Mouse (Mus musculus): ENCODE measurements around the gene Dynlt1b. TPM values are rescaled to one million over a fixed set of nuclear protein-coding genes. Genes with fewer than 3 reads are reported as not detected.
A peak's percentile ranks its signal among the peaks of the same experiment; 100 is the strongest.
"Not testable (repeated sequence)": the region's sequence is repeated elsewhere in the genome, so short reads cannot be mapped to it uniquely, and the experiment has no call there.

The Dynlt1b gene
- polyA plus RNA-seq (2012; ENCODE audit: insufficient read depth, insufficient read length, low replicate concordance, missing spikeins): not detected in 2 replicates

GRCm38 (mm10) chr17:6429945-6430344 lies at the start of gene Dynlt1b:
Gene Dynlt1b (plus strand): TSS chr17:6430112.
- peaks cover 11% of the 10 kb centered on the region for H3K4me1 ChIP-seq (ENCODE audit: control insufficient read depth, insufficient read depth, low read length)
- under 1% methylated on average over 27 of the region's 27 CpGs for WGBS
- H3K27ac ChIP-seq (ENCODE audit: insufficient read depth, low read depth, low read length): peak within 1 kb of the TSS; percentile 38
- peak; percentile 77 for TF ChIP-seq POLR2A (IDR thresholded peaks at IDR 0.05; ENCODE audit: insufficient read depth, low read depth, low read length)
- peak within 1 kb of the TSS; percentile 44 for H3K4me3 ChIP-seq (ENCODE audit: insufficient read depth, low read depth, low read length)

GRCm38 (mm10) chr17:6380182-6380841 lies 49.6 kb upstream of the Dynlt1b start:
- 33% methylated on average over 1 of the region's 8 CpGs for WGBS

DNA sequence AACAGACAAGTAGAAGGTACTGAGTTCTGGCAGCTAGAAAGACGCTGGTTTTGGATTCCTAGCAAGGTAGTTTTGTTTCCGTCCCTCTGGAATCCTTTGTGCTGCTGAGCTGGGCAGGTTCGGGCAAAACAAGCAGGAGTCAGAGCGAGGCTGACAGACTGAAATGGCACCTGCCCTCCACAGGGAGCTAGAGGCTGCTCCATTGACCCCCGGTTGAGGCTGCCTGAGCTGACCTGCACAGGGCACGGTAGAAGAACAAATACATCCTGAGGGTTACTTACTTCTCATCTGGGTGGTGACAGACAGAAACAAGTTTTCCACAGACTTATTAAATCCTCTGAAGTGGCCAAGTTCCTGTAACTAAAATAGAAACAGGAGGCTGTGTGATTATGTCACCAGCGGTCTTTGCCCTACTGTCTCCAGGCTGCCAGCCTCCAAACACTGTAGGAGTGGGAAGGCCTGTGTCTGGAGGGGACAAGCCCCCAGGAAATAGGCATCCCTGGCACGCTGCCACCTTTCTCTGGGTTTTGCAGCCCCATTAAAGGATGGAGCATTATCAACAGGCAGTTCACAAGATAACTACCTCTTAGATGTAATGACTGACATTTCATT lies 48.7 kb upstream of the Dynlt1b start:
- not testable (repeated sequence) for H3K4me1 ChIP-seq (ENCODE audit: control insufficient read depth, insufficient read depth, low read length); H3K4me3 ChIP-seq (ENCODE audit: insufficient read depth, low read depth, low read length); H3K27ac ChIP-seq (ENCODE audit: insufficient read depth, low read depth, low read length)
- no CpG with 5 or more reads among the region's 8 CpGs for WGBS

More at GRCm38 (mm10) chr17:6380182-6380841, 49.6 kb upstream of the Dynlt1b start:
- not testable (repeated sequence) for H3K4me3 ChIP-seq (ENCODE audit: insufficient read depth, low read depth, low read length); H3K4me1 ChIP-seq (ENCODE audit: control insufficient read depth, insufficient read depth, low read length); H3K27ac ChIP-seq (ENCODE audit: insufficient read depth, low read depth, low read length)

GRCm38 (mm10) chr17:6386927-6387326 lies 43.0 kb upstream of the Dynlt1b start:
- H3K4me1 ChIP-seq (ENCODE audit: control insufficient read depth, insufficient read depth, low read length); H3K4me3 ChIP-seq (ENCODE audit: insufficient read depth, low read depth, low read length); H3K27ac ChIP-seq (ENCODE audit: insufficient read depth, low read depth, low read length): not testable (repeated sequence)
- no CpG with 5 or more reads among the region's 4 CpGs for WGBS

DNA sequence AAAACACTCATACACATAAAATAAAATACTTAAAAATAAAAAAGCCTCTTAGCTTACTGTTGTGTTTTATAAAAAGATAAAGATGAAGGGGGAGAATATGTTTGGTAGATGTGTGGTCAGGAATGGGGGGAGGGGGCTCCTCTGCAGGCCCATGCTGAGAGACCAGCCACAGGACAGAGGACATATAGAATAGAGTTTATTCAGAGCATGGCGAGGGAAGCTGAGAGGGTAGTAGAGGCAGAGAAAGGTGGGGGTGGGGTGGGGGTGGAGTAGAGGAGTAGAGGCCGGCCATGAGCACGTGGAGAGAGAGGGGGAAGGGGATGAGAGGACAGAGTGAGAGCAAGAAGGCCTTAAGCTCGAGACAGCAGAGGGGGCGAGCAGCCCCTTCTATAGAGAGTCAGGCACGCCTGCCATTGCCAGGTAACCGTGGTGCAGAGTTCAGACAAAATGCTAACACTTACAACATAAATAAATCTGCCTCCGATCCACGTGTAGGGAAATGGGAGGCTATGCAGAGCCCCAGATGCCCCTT lies 42.5 kb upstream of the Dynlt1b start:
- no CpG with 5 or more reads among the region's 9 CpGs for WGBS
- H3K27ac ChIP-seq (ENCODE audit: insufficient read depth, low read depth, low read length); H3K4me1 ChIP-seq (ENCODE audit: control insufficient read depth, insufficient read depth, low read length); H3K4me3 ChIP-seq (ENCODE audit: insufficient read depth, low read depth, low read length): not testable (repeated sequence)

GRCm38 (mm10) chr17:6389463-6389862 lies 40.4 kb upstream of the Dynlt1b start:
- not testable (repeated sequence) for H3K4me3 ChIP-seq (ENCODE audit: insufficient read depth, low read depth, low read length); H3K27ac ChIP-seq (ENCODE audit: insufficient read depth, low read depth, low read length); H3K4me1 ChIP-seq (ENCODE audit: control insufficient read depth, insufficient read depth, low read length)
- WGBS: 49% methylated on average over 5 of the region's 7 CpGs

DNA sequence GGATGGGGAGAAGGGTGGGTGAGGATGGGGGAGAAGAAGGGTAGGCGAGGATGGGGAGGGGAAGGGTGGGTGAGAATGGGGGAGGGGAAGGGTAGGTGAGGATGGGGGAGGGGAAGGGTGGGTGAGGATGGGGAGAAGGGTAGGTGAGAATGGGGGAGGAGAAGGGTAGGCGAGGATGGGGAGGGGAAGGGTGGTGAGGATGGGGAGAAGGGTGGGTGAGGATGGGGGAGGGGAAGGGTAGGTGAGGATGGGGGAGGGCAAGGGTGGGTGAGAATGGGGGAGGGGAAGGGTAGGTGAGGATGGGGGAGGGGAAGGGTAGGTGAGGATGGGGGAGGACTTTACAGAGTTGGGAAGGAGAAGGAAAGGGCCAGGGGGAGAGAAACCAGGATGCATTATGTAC lies 39.2 kb upstream of the Dynlt1b start:
- WGBS: 83% methylated on average over 2 of the region's 2 CpGs
- not testable (repeated sequence) for H3K27ac ChIP-seq (ENCODE audit: insufficient read depth, low read depth, low read length); H3K4me1 ChIP-seq (ENCODE audit: control insufficient read depth, insufficient read depth, low read length); H3K4me3 ChIP-seq (ENCODE audit: insufficient read depth, low read depth, low read length)

GRCm38 (mm10) chr17:6391736-6392135 lies 38.2 kb upstream of the Dynlt1b start:
- not testable (repeated sequence) for H3K4me1 ChIP-seq (ENCODE audit: control insufficient read depth, insufficient read depth, low read length); H3K27ac ChIP-seq (ENCODE audit: insufficient read depth, low read depth, low read length); H3K4me3 ChIP-seq (ENCODE audit: insufficient read depth, low read depth, low read length)
- 86% methylated on average over 5 of the region's 6 CpGs for WGBS

GRCm38 (mm10) chr17:6392473-6393340 lies 37.2 kb upstream of the Dynlt1b start:
- no CpG with 5 or more reads among the region's 4 CpGs for WGBS
- not testable (repeated sequence) for H3K27ac ChIP-seq (ENCODE audit: insufficient read depth, low read depth, low read length); H3K4me1 ChIP-seq (ENCODE audit: control insufficient read depth, insufficient read depth, low read length); H3K4me3 ChIP-seq (ENCODE audit: insufficient read depth, low read depth, low read length)

DNA sequence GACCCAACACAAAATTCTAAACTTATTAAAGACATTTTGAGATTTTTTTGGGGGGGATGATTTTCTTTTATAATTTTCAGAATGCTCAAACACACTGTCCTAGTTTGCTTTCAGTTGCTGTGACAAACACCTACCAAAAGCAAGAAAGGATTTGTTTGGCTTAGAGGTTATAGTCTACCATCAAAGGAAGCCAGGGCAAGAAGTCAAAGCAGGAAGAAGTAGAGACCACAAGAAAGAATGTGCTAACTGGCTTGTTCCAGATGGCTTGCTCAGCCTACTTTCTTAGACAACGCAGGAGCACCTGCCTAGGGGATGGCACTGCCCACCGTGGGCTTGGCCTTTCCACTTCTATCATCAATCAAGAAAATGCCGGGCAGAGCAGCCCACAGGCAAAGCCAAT lies 31.8 kb upstream of the Dynlt1b start:
- WGBS: 100% methylated on average over 2 of the region's 3 CpGs
- not testable (repeated sequence) for H3K4me1 ChIP-seq (ENCODE audit: control insufficient read depth, insufficient read depth, low read length); H3K27ac ChIP-seq (ENCODE audit: insufficient read depth, low read depth, low read length); H3K4me3 ChIP-seq (ENCODE audit: insufficient read depth, low read depth, low read length)

DNA sequence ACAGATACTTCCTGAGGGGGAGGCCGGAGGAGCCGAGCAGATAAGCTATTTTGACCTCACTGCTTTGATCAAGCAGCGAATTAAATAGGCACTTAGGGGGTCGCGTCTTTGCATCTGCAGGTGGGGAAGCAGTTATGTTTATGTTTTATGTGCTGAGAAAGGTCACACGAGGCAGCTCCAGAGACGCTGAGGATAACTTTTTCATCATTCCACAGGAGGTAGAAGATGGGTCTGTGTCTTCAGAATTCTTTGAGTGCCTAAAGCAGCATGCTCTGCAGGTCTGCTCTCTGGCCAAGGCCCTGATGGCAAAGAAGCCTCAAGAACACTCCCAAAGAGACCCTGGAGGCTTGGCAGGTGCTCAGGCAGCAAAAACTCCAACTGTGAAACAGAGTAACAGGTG lies 31.1 kb upstream of the Dynlt1b start:
- not testable (repeated sequence) for H3K27ac ChIP-seq (ENCODE audit: insufficient read depth, low read depth, low read length); H3K4me3 ChIP-seq (ENCODE audit: insufficient read depth, low read depth, low read length); H3K4me1 ChIP-seq (ENCODE audit: control insufficient read depth, insufficient read depth, low read length)
- WGBS: 52% methylated on average over 7 of the region's 7 CpGs

DNA sequence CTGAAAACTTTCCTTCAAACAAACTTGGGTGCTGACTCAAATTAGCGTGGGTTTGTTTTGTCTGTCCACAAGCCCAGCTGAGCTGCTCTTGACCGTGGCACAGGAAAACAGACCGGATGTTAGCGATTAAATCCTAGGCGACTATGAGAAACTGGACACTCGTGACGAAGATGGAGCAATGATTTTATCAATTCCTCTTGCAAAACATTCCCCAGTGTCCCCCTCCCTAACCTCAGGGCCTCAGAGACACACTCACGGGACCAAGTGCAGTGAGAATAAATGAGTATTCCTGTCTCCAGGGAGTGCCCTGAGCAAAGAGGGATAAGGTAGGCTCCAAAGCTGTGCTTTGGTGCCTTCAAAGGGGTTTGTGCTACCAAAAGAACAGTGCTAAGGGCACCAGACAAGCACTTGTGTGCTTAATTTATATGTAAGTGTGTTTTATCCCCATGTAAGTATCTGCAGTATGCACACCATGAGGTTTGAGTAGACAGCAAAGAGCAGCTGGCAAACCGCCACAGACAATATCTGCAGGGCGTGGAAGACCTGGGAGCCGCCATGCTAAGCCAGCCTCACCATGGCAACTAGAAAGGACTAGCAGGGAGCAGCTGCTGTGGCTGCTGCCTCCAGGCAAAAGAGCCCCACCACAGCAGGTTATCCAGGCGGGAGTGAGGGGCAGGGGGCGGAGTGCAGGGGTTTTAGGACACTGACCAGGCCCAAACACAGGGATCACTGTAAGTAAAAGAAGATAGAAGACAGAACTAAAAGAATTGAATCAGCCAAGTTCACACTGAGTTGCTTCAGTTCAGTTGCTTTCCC lies 30.4 kb upstream of the Dynlt1b start:
- H3K4me1 ChIP-seq (ENCODE audit: control insufficient read depth, insufficient read depth, low read length); H3K4me3 ChIP-seq (ENCODE audit: insufficient read depth, low read depth, low read length); H3K27ac ChIP-seq (ENCODE audit: insufficient read depth, low read depth, low read length): not testable (repeated sequence)
- 22% methylated on average over 8 of the region's 13 CpGs for WGBS

DNA sequence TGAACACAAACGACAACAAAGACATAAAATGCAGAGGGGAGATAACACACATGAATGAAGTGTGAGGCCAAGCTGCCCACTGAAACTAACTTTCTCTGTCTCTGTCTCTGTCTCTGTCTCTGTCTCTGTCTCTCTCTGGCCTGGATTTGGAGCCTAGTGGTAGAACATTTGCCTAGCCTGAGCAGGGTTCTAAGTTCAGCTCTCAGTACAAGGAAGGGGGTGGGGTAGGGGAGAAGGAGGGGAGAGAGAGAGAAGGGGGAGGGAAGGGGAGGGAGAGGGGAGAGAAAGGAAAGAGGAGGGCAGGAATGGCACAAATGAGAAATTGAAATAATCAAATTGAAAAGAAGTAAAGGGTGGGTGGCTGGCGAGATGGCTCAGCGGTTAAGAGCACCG lies 29.8 kb upstream of the Dynlt1b start:
- 69% methylated on average over 4 of the region's 4 CpGs for WGBS
- not testable (repeated sequence) for H3K4me1 ChIP-seq (ENCODE audit: control insufficient read depth, insufficient read depth, low read length); H3K27ac ChIP-seq (ENCODE audit: insufficient read depth, low read depth, low read length)

More for the DNA sequence above, 29.8 kb upstream of the Dynlt1b start:
- H3K4me3 ChIP-seq (ENCODE audit: insufficient read depth, low read depth, low read length): not testable (repeated sequence)
